Mouse (Mus musculus) right cerebral cortex, postnatal 10 days (tissue): ENCODE data around the gene Galk1.

Experiments
- DNase-seq, 2 experiments: peaks; one replicate each; pipeline ENCODE4 v3.0.0; 2021; ENCODE audit warnings: low spot score in 2 of 2

Galk1 gene

DNA sequence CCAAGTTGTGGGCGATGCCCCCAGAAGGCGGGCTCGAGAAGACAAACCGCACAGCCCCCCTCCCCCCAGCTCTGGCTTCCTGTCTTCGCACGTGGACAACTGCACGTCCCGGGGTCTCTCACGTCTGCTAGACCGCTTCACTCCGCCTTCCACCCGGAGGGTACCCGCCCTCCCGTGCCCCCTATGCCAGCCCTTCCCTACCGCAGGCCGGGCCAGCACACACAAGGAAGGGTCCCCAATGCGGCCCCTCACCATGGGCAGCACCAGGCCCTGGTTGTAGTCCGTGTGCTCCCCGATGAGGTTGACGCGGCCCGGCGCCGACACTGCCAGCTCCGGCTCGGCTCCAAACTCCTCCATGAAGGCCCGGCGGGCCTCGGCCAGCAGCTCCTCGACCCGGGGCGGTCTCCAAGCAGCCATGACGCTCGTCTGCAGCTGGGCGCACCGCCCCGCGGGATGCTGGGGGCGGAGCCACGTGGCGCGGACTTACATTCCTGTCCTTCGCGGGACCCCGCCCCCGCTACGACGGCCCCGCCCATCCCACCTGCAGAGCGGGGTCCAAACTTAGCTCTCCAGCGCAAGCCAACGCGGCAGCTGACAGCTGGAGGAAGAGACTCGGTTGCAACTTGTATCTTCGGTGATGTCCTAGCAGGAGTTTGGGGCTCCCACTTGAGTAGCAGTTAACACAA is at the start of gene Galk1:
Galk1 (minus strand) TSS at position 458 of the 686 bp plus-strand sequence.
- peak; percentile 87 to 88 for DNase-seq

DNA sequence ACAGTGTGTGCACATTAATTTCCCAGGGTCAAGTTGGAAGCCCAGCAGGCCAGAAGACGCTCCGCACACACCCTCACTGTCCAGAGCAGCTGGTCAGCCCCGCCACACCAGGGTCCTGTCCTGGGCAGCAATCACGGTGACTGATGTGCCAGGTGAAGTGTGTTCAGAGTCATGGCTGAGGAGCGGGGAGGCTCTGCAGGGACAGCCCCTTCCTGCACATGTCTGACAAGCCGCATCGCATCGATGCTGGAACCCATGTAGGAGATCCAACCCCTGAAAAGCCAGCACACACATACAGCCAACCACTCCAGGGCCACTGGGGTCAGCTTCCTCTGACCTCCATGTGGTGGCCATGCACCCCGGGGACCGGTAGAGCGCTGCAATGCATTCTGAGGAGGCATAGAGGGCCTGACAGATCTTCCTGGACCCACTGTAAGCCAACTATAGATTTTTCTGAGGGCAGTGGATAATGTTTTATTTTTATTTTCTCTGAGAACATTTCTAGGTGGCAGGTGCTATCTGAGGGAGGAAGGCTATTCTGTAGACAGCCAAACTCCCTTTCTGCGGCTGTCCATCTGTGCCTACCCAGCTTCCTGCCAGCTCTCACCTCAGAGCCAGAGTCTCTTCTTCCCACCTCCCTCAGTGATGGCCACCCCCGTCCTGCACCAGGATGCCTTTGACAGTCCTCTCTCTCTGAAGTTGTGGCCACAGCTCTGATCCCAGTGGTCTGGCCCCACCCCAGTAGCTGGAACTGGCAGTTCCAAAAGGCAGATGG is 49.3 kb upstream of the Galk1 start:
- no peak for DNase-seq

GRCm38 (mm10) chr11:116060596-116060995 is 48.1 kb upstream of the Galk1 start:
- no peak for DNase-seq

DNA sequence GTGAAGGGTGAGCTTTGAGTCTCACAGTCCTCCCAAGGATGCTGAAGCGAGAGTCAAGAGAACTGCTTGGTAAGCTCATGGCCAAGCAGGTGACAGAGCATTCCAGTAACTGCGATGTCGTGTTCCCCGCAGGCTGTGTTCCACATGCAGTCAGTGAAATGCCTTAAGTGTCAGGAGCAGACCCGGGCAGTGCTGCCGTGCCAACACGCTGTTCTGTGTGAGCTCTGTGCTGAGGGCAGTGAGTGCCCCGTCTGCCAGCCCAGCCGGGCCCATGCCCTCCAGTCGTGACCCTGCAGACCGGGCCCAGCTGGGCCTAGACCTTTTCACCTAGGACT is 47.1 kb upstream of the Galk1 start:
- no peak for DNase-seq

- no peak for DNase-seq
Observed at GRCm38 (mm10) chr11:116058868-116059690, 46.6 kb upstream of the Galk1 start.

- no peak for DNase-seq
Observed at GRCm38 (mm10) chr11:116058022-116058614, 45.6 kb upstream of the Galk1 start.

- no peak for DNase-seq
Observed at GRCm38 (mm10) chr11:116057237-116057881, 44.8 kb upstream of the Galk1 start.

GRCm38 (mm10) chr11:116055873-116056272 is 43.4 kb upstream of the Galk1 start:
- no peak for DNase-seq

GRCm38 (mm10) chr11:116053510-116054229 is 41.2 kb upstream of the Galk1 start:
- DNase-seq: no peak

GRCm38 (mm10) chr11:116050196-116050595 is 37.7 kb upstream of the Galk1 start:
- no peak for DNase-seq

DNA sequence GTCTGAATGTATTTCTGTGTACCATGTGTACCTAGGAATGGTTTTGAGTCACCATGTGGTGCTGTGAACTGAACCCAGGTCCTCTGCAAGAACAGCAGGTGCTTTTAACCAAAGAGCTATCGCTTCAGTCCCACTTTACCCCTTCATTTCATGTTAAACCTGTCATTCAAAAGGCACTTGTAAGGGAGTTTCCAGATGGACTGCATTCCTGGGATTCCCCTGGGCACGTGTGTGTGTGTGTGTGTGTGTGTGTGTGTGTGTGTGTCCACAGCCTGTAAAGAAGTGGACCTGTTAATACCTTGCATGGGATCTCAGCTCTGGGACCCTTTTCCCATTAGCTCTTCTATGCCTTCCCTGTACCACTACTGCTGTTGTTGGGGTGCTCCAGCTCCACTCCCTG is 37.1 kb upstream of the Galk1 start:
- DNase-seq: no peak

- no peak for DNase-seq
Observed at GRCm38 (mm10) chr11:116045173-116045572, 32.7 kb upstream of the Galk1 start.

GRCm38 (mm10) chr11:116043286-116043685 is 30.8 kb upstream of the Galk1 start:
- DNase-seq: no peak

DNA sequence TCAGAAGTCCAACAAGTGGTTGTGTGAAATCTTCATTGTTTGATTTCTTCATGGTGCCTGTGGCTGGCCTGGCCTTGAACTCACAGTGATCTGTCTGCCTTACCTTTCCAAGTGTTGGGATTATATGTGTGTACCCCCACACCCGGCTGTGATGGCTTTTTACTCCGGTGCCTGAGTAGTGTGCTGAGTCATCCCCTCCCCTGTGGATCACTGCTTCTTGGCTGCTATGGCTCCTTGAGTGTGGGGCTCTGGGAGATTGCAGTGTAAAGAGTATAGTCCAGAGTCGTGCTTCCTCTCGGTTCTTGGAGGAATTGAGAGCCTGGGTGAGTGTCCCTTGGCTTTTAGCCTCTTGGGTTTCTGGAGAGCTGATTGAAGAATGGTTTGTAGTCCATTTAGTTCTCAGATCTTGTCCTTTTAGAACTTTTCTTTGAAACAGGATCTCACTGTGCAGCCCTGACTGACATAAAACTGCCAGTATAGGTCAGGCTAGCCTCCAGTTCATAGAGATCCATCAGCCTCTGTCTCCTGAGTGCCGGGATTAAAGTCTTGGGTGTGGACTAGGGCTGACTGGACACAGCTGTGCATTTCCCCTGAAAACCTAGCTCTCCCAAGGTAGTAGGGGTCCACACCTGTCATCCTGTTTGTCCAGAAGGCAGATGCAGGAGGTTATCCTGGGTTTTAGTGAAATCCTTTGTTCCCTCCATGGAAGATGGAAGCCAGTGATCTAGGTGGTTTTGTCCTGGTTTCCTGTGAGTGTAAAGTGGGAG is 30.0 kb upstream of the Galk1 start:
- no peak for DNase-seq

DNA sequence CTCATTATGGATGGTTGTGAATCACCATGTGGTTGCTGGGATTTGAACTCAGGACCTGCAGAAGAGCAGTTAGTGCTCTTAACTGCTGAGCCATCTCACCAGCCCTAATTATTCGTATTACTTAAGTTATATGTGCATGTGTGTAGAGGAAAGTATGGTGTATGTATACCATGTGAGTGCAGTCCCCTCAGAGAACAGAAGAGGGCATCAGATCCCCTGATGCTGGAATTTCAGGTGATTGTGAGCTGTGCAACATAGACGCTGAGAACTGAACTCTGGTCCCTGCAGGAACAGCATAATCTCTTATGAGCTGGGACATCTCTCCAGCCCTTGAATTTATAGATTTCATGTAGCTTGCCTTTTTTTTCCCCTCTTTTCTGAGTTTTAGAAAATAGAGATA is 29.3 kb upstream of the Galk1 start:
- DNase-seq: no peak

DNA sequence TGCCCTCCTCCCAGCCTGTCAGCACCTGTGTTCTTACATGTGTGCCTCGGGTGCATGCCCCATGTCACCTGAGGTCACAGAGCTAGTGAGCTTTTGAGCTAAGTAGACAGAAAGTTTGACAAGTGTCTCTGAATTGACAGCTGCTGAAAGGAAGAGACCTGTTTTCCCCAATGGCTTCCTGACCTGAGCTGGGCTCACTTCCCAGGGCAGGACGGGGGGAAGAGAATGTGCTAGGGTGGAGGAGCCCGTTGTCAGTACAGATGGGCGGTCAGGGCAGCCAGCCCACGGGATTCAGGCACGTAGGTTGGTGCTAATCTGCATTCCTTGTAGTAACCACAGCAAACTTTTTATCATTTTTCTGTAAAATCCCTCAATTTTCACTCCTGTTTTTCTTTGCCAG is 28.1 kb upstream of the Galk1 start:
- DNase-seq: no peak

- no peak for DNase-seq
Observed at GRCm38 (mm10) chr11:116037826-116038225, 25.3 kb upstream of the Galk1 start.

GRCm38 (mm10) chr11:116036671-116037070 is 24.2 kb upstream of the Galk1 start:
- DNase-seq: no peak

DNA sequence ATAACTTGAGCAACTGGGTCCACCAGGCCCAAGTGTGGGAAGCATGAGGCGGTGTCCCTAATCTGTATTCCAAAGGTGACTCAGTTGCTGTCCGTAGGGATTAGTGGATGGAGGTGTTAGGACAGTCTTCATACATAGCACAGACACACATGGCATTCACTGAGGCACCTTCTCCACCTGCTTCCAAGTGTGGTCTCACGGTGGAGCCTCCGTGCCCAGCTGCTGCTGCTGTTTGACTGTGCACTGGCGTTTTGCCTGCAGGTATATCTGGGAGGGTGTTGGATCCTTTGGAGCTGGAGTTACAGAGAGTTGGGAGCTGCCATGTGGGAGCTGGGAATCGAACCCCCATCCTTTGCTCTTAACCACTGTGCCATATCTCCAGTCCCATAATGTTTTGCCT is 22.1 kb upstream of the Galk1 start:
- DNase-seq: no peak
